Mouse (Mus musculus): ENCODE results near the gene Slc4a1ap.

Slc4a1ap gene

DNA sequence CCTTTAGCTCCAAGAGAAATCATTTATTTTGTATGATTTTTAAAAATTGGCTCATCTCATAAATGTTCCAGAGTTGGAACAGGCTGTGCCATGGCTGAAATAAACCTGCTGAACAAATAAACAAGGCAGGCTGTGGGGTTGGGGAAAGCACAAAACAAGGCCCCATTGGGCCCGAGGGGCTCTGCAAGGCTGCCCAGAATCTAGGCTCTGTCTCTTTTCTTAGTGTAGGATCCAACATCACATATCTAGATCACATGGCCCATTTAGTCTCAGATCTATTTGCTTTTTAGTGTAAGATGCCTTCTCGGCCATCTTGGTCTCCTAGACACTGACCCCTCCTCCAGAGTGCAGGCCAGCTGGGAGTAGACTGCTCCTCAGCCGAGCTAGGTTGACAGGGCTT, 39.7 kb downstream of the Slc4a1ap start:
- in situ Hi-C loops (cut with MboI, MseI), result no loop called here

DNA sequence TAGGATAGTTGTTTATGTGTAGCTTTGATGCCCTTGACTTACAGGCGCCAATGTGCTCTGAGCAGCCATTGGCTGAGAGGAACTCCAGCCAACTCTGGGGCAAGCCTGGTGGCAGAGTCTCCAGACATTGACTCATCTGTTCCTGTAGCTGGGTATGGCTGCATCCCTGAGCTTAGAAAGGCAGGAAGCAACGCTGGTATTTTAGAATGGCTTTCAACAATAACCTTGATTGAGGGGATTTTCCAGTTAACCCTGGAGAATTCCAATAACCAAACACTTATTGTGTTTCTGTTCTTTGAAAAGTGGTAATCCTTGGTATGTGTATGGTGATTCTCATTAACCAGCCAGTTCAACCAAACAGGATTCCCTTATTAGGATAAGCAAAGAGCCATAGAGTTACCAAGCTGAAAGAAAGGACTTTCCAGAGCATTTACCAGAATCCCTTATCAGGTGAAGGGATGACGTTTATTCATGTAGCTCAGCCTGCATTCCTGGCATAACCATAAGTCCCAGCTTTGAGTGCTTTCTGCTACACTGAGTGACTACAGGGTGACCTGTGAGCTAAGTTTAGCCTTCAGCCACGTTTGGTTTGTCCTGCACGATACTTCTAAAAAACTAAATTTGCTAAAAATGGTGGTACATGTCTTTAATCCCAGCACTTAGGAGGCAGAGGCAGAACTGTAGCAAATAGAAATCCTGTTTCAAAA, 41.3 kb downstream of the Slc4a1ap start:
- in situ Hi-C loops (cut with MboI, MseI), result no loop called here

DNA sequence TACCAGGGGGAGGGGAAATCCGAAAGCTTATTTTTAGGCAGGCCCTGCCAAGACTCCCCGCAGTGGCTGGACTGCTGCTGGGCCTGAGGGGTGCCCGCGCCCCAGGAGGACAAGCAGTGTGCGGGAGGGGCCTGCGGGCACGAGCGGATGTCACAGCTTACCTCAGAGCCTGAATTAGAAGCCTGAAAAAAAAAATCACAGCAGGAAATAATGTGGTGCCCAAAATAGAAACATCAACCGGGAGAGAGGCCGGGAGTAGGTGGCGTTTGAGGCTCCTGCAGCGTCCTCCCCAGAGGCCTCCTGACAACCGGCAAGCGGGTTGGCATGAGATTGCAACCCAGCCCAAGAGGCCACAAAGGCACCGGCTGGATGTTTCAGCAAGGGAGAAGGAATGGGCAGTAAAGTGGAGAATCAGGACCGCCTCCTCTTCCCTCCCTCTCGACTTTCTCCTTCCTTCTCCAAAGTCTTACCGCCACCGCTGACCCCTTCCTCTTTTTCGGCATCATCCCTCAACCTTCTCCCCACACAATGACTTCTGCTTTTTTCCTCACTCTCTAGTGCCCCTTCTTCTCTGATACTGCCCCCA, 44.3 kb downstream of the Slc4a1ap start:
- in situ Hi-C loops (cut with MboI, MseI), result no loop called here

DNA sequence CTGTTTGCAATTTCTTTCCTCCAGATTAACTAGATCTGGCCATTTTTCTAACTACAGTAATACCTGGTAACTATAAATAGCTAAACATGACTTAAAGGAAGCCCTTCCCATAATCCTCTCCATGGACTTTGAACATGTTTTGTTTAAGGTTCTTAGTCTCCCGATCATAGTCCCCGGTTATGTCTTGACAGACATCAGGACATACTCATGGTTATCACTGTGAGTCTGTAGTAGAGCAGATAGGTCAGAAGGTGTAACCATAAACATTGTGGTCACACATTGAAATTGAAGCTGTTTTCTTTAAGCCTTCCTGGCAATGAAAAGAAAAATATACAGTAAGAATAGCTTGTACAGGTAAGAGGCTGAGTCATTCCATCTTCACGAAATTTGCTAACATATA, 46.9 kb downstream of the Slc4a1ap start:
- in situ Hi-C loops (cut with MboI, MseI), result no loop called here

DNA sequence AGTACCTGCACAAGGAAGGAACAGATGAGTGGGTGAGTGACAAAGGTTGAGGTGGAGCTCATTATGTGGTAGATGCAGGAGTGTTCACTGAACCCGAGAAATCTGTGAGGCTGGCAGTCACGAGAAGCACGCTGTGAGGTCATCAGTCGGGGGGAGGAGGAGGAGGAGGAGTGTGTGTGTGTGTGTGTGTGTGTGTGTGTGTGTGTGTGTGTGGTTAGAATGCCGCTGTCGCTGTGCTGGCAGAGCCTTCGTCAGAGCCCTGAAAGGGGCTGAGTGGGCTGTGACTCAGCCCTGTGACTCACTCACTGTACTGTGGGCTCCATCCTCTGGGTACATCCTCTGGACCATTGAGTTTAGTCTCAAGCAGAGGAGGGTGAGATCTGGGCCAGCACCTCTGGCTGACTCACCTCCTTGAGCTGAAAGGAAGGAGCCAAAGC, 49.8 kb downstream of the Slc4a1ap start:
- in situ Hi-C loops (cut with MboI, MseI), result loop anchor here (5.0 kb wide), 1 partner anchor 121 kb away; the partner anchor contains the start of genes Babam2 and Rbks

DNA sequence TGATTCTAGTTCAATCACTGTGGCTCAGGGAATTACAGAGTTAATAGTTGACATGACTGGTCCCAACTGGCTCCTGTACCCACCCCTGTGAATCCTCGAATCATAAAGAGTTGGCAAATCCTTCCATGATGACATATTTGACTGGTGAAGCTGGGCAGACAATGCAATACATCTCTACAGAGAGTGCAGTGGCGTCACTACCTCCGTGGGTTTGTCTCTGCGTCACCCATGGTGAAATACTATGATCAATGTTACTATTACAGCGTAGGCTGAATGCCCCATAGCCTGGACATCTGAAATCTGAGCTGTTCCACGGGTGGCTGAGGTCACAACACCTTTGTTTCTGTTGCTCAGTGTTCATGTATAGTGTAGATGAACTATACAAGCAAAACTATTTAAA, 54.5 kb downstream of the Slc4a1ap start:
- in situ Hi-C loops (cut with MboI, MseI), result loop anchor here (10.0 kb wide), 1 partner anchor 564 kb away; no protein-coding TSS in a partner anchor

DNA sequence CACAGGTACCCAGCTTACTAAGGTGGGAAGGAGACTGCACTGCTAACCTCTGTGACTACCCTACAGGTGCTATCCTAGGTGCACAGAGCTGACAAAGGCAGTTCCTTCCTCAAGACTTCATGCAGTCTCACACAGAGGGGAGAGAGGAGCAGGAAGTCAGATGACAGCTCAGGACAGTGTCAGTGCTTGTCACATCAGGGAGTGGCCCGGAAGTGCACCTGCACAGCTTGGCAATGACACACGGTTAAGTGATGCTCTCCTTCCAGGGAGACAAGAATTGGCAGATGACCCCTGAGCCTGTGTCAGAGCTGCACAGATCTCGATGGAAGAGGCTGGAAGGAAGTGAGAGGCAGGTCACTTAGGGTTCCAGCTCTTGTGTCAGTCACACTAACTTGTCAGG, 55.1 kb downstream of the Slc4a1ap start:
- in situ Hi-C loops (cut with MboI, MseI), result loop anchor here (10.0 kb wide), 1 partner anchor 563 kb away; no protein-coding TSS in a partner anchor

DNA sequence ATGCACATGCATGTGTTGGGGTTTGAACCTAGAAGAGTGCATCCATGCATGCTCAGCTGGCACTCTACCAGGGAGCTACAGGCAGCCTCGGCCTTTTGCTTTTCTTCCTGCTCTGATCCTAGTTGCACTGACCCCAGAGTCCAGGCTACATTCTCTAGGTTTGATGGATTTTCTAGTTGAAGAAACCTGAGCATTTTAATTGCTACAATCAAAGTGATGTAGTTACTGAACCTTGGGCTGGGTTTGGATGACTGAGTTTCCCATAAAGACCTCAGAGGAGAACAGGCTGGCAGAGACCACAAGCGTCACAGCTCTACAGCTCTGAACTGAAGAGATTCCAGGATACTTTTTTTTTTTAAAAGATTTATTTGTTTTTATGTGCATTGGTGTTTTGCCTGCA, 56.5 kb downstream of the Slc4a1ap start:
- in situ Hi-C loops (cut with MboI, MseI), result loop anchor here (10.0 kb wide), 1 partner anchor 562 kb away; no protein-coding TSS in a partner anchor

DNA sequence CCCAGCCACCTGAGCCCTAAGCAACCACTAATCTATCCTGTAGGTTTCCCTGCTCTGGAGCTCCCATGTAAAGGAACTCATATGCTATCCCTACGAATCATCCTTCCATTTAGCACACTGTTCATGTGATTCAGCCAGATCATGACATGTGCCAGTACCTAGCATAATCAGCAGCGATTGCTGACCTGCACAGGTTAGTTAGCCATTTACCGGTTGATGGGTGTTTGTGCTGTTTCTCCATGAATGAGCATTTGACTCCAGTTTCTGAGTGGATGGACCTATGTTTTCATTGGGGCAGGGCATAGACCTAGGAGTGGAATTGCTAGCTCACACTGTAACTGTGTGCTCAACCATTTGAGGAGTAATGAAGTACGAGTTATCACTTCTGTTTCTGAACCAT, 58.7 kb downstream of the Slc4a1ap start:
- in situ Hi-C loops (cut with MboI, MseI), result loop anchor here (10.0 kb wide), 1 partner anchor 559 kb away; no protein-coding TSS in a partner anchor

DNA sequence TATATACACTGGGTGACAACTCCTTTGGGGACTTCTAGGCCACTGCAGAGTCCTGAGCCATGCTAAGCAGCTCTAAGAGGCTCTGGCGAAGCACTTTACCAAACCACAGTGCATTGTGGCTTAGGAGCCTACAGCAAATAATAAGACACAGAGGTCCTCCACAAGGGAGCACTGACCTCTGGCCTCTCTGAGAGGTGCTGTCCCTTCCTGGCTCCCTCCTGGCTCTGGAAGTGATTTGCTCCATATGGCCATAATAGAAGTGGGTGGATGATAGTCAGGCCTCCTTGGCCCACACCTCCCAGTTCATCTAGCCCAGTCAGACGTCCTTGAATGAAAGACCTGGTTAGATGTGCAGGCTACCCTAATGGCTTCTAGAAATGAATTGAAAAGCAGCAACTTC, 61.2 kb downstream of the Slc4a1ap start:
- in situ Hi-C loops (cut with MboI, MseI), result loop anchor here (10.0 kb wide), 1 partner anchor 557 kb away; no protein-coding TSS in a partner anchor

DNA sequence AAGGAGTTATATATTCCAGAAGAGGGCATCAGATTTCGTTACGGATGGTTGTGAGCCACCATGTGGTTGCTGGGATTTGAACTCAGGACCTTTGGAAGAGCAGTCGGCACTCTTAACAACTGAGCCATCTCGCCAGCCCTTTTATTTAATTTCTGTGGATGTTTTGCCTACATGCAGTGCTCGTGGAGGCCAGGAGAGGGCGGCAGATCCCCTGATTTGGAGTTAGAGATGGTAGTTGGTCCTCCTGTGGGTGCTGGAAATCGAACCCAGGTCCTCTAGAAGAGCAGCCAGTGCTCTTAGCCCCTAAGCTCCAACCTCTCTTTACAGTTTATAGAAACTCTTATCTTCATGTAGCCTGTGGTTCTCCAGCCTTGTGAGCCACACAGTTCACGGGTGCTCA, 61.9 kb downstream of the Slc4a1ap start:
- in situ Hi-C loops (cut with MboI, MseI), result loop anchor here (10.0 kb wide), 1 partner anchor 556 kb away; no protein-coding TSS in a partner anchor

DNA sequence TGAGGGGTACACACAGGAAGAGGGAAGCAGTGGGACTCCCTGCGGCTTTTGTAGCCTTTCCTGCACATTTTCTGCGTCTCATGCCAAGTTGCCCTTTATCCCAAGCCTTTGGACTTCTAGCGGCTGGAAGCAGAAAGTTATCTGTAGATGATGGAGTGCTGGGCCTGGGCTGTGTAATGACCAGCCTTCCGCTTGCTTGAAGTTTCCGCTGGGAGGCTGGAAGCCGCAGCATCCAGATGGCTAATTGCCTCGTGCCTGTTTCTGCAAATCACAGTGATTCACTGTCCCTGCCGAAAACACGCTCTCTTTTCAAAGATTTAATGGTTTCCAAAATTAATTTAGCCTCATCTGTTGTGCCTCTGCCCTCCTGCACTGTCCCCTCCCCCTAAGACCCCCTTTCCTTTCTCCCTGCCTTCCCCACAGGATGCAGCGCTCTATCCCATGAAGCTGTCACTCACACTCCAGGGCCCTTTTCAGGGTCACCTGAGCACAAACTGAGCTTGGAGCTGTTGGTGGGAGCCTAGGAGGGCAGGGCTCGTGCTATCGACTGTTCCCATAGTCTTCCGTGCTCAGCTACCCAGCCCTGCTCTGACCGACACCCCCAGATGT, 63.0 kb downstream of the Slc4a1ap start:
- in situ Hi-C loops (cut with MboI, MseI), result loop anchor here (10.0 kb wide), 1 partner anchor 555 kb away; no protein-coding TSS in a partner anchor

DNA sequence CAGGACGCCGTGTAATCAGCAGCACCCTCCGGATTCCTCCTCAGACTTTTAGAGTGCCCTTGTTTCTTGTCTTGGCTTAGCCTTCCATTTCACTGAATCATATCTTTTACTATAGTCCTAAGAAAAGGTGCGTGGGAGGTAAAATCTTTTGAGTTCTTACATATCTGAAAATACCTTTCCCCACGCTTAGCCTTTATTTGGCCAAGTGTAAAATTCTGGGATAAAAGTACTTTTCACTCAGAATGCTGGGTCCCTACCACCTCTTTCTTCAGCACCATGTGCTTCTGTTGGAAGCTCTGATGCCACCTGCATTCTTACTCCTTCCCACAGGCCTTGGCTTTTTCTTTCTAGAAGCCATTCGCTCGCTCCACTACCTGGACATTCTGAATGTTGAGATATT, 64.3 kb downstream of the Slc4a1ap start:
- in situ Hi-C loops (cut with MboI, MseI), result no loop called here

DNA sequence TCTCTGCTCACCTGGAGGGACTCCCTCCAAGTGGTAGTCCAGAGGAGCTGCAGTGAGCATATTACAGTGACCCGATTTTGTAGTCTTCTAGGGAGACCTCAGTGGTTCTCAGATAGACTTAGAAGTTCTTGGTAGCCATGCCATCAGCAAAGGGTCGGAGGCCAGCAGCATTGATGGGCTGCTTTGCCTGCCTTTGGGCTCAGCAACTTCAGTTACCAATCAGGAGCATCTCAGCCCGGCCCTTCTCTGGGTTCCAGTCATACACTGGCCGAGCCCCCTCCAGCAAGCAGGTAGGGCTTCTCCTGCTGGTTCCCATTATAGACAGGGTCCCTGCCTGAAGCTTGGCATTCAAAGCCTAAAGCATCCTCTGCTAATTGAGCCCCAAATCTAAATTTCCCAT, 69.1 kb downstream of the Slc4a1ap start:
- in situ Hi-C loops (cut with MboI, MseI), result no loop called here

DNA sequence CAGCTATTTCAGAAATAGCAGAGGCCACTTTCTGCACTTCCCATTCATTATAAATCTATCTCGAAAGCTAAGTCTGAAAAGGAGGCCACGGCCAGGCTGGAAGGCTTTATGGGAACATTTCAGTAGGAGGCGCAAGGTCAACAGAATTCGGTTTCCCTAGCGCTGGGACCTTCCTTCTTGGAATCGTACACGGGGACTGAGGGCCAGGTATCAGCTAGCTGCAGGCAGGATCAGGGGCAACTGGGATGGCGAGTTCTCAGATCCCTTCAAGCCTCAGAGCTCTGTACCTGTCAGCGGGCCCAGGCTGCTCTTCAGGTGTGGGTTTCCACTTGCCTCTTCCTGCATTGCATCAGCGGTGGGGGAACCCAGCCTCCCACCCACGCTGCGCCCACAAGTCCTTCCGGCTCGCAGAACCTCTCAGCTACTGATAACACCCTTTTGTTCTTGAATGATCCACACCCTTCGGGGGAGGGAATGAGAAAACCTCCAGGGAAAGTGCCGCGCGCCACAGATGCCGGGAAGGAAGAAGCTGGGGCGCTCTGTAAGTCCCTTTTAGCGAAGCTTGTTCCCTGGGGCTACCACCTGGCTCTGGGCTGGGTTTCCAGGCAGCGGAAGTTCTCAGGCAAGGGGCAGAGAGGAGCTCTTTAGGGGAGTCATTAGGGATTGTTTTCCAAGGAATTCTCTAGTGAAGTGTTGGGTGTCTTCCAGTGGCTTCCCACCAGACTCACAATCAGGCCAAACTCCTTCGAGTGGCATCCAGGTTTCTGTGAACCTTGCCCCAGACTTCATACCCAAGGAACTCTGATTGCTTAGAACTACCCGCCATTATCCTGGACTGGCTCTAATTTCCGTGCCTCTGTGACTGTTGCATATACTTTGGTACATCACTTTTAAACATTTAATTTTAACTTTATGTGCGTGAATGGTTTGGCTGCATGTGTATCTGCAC, 70.0 kb downstream of the Slc4a1ap start, which contains the start of gene Mrpl33:
TSS of gene Mrpl33 (plus strand) at position 455 of the 949 bp plus-strand sequence.
- in situ Hi-C loops (cut with MboI, MseI), result no loop called here

DNA sequence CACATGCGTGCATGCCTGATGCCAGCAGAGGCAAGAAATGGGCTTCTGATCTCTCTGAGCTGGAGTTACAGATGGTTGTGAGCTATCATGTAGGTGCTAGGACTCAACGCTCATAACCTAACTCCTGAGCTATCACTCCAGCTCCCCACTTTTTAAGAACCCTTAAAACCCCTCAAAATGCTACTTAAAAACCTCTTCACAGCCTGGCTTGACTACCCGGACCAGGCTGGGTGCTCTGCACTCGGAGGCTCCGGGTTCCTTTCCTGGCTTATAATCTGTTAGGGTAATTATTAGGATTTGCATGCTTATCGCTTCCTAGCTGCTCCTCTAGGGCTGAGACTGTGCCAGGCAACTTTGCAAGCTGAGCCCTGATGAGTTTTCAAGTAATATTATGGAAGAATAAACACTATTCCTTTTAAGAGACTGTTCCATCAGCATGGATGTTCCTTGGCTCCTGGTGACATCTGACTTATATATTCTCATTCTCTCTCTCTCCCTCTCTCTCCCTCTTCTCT, 70.7 kb downstream of the Slc4a1ap start:
- in situ Hi-C loops (cut with MboI, MseI), result no loop called here

DNA sequence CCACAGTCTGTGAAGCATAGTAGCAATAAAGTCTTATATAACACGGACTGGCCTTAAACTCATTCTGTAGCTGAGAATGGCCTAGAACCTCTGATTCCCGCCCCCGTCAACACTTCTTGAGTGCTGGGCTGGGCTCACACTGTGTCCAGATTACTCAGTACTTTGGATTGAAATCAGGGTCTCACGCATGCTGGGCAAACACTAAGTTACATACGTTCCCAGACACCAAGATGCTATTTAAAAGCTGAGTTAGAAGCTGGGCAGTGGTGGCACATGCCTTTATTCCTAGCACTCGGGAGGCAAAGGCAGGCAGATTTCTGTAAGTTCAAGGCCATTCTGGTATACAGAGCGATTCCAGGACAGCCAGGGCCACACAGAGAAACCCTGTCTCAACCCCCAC, 71.3 kb downstream of the Slc4a1ap start:
- in situ Hi-C loops (cut with MboI, MseI), result no loop called here

DNA sequence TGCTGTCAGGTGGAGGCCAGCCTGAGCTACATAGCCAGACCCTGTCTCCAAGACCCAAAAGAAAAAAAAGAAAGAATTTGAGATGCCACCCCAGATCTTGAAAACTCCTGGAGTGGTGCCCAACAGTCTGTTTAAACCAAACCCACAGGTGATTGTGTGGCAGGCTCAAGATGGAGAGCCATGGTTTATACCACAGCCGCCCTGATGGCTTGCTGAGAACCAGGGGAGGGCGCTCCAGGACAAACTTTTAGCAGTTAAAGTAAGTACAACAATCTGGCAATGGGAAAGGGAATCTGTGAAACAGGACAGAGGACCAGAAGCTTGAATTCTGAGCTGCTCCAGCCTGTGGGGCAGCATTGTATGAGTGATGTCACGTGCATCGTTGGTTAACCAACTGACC, 71.8 kb downstream of the Slc4a1ap start:
- in situ Hi-C loops (cut with MboI, MseI), result no loop called here

DNA sequence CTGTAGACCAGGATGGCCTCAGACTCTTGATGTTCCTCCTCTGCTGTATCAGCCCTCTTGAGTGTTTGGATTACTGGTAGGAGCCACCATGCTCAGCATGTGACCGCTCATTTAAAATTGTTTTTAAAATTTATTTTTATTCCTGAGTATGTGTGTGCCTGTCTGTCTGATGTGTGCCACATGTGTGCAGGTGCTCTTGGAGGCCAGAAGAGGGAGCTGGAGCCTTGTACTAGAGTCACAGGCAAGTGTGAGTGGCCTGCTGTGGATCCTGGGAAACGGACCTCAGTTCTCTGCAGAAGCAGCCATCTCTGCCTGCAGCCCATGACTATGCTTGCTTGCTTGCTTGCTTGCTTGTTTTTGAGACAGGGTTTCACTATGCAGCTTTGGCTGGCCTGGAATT, 72.4 kb downstream of the Slc4a1ap start:
- in situ Hi-C loops (cut with MboI, MseI), result no loop called here

DNA sequence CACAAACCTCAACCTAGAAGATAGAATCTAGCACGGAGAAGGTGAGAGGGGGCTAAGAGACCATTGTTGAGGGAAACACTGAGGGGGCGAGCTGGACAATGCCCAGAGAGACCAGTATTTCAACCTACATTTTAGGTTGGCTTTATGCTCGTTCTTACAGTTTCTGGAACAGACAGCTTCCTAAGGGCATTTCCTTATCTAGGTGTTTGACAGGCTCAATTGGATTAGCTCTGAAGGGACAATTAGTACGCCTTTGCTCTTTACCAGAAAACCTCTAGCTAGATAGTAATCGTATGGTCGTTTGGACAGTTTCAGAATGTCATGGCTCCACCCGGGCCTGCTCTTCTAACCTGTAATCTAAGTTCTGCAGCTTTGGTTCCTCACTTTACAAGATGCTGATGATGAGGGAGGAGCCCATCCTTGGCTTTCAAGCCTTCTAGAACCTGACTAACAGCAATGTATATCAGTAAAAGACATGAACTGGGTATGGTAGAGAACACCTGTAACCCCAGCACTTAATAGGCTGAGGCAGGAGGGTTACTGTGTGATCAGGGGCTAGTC, 74.4 kb downstream of the Slc4a1ap start:
- in situ Hi-C loops (cut with MboI, MseI), result no loop called here

DNA sequence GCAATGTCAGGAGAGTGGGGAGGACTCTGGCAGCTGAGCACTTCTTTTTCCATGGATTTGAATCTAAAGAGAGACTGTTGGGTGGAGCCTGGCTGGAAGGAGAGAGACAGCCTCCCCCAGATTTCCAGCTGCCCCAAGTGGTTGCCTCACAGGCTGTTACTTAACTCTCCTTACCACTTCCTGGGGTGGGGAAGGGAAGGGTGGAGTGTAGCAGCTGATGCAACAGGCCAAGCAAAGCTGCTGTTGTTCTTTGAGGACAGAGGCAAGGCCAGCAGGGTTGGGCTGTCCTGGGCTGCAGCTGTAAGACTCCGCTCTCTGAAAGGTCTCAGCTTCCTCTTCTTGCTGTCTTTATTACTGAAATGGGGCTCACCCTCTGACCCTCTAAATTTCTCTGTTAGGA, 75.6 kb downstream of the Slc4a1ap start:
- in situ Hi-C loops (cut with MboI, MseI), result no loop called here

All from T-helper 1 cell (primary cell).